Mouse (Mus musculus): ENCODE measurements around the gene Slc12a9. TPM values are rescaled to one million over a fixed set of nuclear protein-coding genes. Genes with fewer than 3 reads are reported as not detected.

Gene Slc12a9
- polyA plus RNA-seq, 1 experiment from 2014 or later, result 9.7 TPM

- Histone ChIP-seq H3K27ac (ENCODE audit: low read depth) (peak overlapping the region; percentile 77), H3K36me3 (ENCODE audit: insufficient read depth) (no peaks in the 10 kb centered on the region), H3K27me3 (ENCODE audit: insufficient read depth, low read length) (no peaks in the 10 kb centered on the region), H3K4me1 (ENCODE audit: insufficient read depth) (peaks cover 26% of the 10 kb centered on the region; the same call in 1 of the 2 replicates), H3K4me2 (0 out of 2 replicates have a peak overlapping the region, but pooled peaks have one; percentile 15), H3K9ac (no peak overlapping the region), H3K9me3 (ENCODE audit: low read depth, low read length) (no peaks in the 10 kb centered on the region), H3K4me3 (ENCODE audit: low read depth, low read length) (no peak overlapping the region)
- DNase-seq, result no peak
- WGBS, result 52% methylated on average over 4 of the region's 4 CpGs
- ATAC-seq (ENCODE audit: insufficient read depth), result no peak
- TF ChIP-seq CTCF (IDR thresholded peaks at IDR 0.05; ENCODE audit: low read depth), result no peak
Observed at GRCm38 (mm10) chr5:137346983-137347382, 13.6 kb upstream of the Slc12a9 start.

GRCm38 (mm10) chr5:137346388-137346787 is 13.0 kb upstream of the Slc12a9 start:
- Histone ChIP-seq H3K4me1 (ENCODE audit: insufficient read depth) (peaks cover 26% of the 10 kb centered on the region; the same call in 1 of the 2 replicates), H3K4me3 (ENCODE audit: low read depth, low read length) (no peak overlapping the region), H3K4me2 (peak overlapping the region; percentile 50), H3K27me3 (ENCODE audit: insufficient read depth, low read length) (no peaks in the 10 kb centered on the region), H3K27ac (ENCODE audit: low read depth) (peak overlapping the region; percentile 77), H3K36me3 (ENCODE audit: insufficient read depth) (no peaks in the 10 kb centered on the region), H3K9ac (no peak overlapping the region; the same call in 1 of the 2 replicates), H3K9me3 (ENCODE audit: low read depth, low read length) (no peaks in the 10 kb centered on the region)
- ATAC-seq (ENCODE audit: insufficient read depth) (no peak), DNase-seq (peak; percentile 27)
- 22% methylated on average over 1 of the region's 1 CpGs for WGBS
- TF ChIP-seq CTCF (IDR thresholded peaks at IDR 0.05; ENCODE audit: low read depth), result no peak

DNA sequence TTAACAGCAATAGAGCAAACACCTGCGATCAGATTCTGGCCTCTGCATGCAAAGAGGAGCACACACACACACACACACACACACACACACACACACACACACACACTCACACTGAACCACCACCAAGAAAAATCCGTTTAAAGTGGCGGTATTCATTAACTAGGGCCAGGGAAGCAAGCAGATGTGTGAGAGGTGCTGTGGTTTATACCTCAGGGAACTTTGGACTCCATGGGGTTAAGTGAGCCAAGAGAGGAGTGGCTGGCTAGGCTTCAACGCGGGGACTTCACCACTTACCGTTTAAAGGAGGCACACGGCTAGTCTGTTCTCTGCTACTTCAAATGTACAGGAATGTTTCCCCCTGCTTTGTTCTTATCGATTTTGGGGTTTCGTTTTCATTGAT is 12.4 kb upstream of the Slc12a9 start:
- DNase-seq (peak; percentile 77), ATAC-seq (ENCODE audit: insufficient read depth) (no peak)
- WGBS, result 8% methylated on average over 9 of the region's 9 CpGs
- no peaks in the 10 kb centered on the region for H3K27me3 ChIP-seq (ENCODE audit: insufficient read depth, low read length)
- H3K36me3 ChIP-seq (ENCODE audit: insufficient read depth), result no peaks in the 10 kb centered on the region
- peak overlapping the region; percentile 81; the same call in 1 of the 2 replicates for H3K27ac ChIP-seq (ENCODE audit: low read depth)
- H3K9me3 ChIP-seq (ENCODE audit: low read depth, low read length), result no peaks in the 10 kb centered on the region
- peak overlapping the region; percentile 38 for H3K9ac ChIP-seq
- peaks cover 26% of the 10 kb centered on the region; the same call in 1 of the 2 replicates for H3K4me1 ChIP-seq (ENCODE audit: insufficient read depth)
- TF ChIP-seq CTCF (IDR thresholded peaks at IDR 0.05; ENCODE audit: low read depth), result no peak
- H3K4me2 ChIP-seq, result peak overlapping the region; percentile 50
- no peak overlapping the region for H3K4me3 ChIP-seq (ENCODE audit: low read depth, low read length)

DNA sequence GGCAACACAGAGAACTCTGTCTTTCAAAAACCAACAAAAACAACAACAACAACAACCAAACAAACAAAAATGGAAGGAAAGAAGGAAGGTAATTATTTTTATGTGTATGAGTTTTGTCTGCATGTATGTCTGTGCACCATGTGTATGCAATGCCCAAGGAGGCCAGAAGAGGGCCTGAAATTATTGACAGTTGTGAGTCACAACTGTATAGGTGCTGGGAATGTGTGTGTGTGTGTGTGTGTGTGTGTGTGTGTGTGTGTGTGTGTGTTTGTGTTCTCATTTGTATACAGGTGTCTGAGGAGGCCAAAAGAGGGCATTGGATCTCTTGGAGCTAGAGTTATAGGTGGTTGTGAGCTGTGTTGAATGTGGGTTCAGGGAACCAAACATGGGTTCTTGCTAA is 10.5 kb upstream of the Slc12a9 start:
- Histone ChIP-seq H3K4me2 (no peak overlapping the region), H3K27ac (ENCODE audit: low read depth) (no peak overlapping the region), H3K9me3 (ENCODE audit: low read depth, low read length) (no peaks in the 10 kb centered on the region), H3K4me3 (ENCODE audit: low read depth, low read length) (no peak overlapping the region), H3K27me3 (ENCODE audit: insufficient read depth, low read length) (no peaks in the 10 kb centered on the region), H3K36me3 (ENCODE audit: insufficient read depth) (no peaks in the 10 kb centered on the region), H3K9ac (no peak overlapping the region), H3K4me1 (ENCODE audit: insufficient read depth) (peaks cover 36% of the 10 kb centered on the region)
- peak; percentile 37 for TF ChIP-seq CTCF (IDR thresholded peaks at IDR 0.05; ENCODE audit: low read depth)
- ATAC-seq (ENCODE audit: insufficient read depth), result no peak
- no peak for DNase-seq

DNA sequence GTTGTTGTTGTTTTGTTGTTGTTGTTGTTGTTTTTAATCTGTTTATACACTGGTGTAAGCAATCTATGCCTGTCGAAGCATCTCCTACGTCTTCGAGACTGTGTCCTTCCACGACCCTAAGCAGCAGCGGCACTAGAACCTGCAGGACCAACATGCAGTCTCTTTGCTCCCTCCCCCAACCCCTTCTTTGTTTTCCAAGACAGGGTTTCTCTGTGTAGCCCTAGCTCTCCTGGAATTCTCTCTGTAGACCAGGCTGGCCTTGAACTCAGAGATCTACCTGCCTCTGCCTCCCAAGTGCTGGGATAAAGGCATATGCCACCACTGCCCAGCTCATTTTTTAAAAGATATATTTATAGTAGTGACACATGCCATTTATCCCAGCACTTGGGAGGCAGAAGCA is 10.0 kb upstream of the Slc12a9 start:
- Histone ChIP-seq H3K9ac (no peak overlapping the region), H3K4me2 (no peak overlapping the region), H3K27ac (ENCODE audit: low read depth) (0 out of 2 replicates have a peak overlapping the region, but pooled peaks have one; percentile 54), H3K4me3 (ENCODE audit: low read depth, low read length) (no peak overlapping the region), H3K4me1 (ENCODE audit: insufficient read depth) (peaks cover 36% of the 10 kb centered on the region), H3K9me3 (ENCODE audit: low read depth, low read length) (no peaks in the 10 kb centered on the region), H3K27me3 (ENCODE audit: insufficient read depth, low read length) (no peaks in the 10 kb centered on the region), H3K36me3 (ENCODE audit: insufficient read depth) (no peaks in the 10 kb centered on the region)
- no peak for ATAC-seq (ENCODE audit: insufficient read depth)
- no peak for TF ChIP-seq CTCF (IDR thresholded peaks at IDR 0.05; ENCODE audit: low read depth)
- WGBS, result 86% methylated on average over 5 of the region's 5 CpGs
- DNase-seq, result no peak

- no peak overlapping the region for H3K4me3 ChIP-seq (ENCODE audit: low read depth, low read length)
- no peak for ATAC-seq (ENCODE audit: insufficient read depth)
- H3K36me3 ChIP-seq (ENCODE audit: insufficient read depth), result no peaks in the 10 kb centered on the region
- no peaks in the 10 kb centered on the region for H3K9me3 ChIP-seq (ENCODE audit: low read depth, low read length)
- peak overlapping the region; percentile 64; the same call in 1 of the 2 replicates for H3K27ac ChIP-seq (ENCODE audit: low read depth)
- WGBS, result 33% methylated on average over 7 of the region's 7 CpGs
- DNase-seq, result peak; percentile 80
- no peak for TF ChIP-seq CTCF (IDR thresholded peaks at IDR 0.05; ENCODE audit: low read depth)
- no peak overlapping the region for H3K9ac ChIP-seq
- no peaks in the 10 kb centered on the region for H3K27me3 ChIP-seq (ENCODE audit: insufficient read depth, low read length)
- no peak overlapping the region for H3K4me2 ChIP-seq
- peaks cover 27% of the 10 kb centered on the region for H3K4me1 ChIP-seq (ENCODE audit: insufficient read depth)
Observed at GRCm38 (mm10) chr5:137342407-137343012, 9.1 kb upstream of the Slc12a9 start.

- ATAC-seq (ENCODE audit: insufficient read depth), result no peak
Observed at GRCm38 (mm10) chr5:137340222-137340621, 6.8 kb upstream of the Slc12a9 start.

More at GRCm38 (mm10) chr5:137340222-137340621, 6.8 kb upstream of the Slc12a9 start:
- Histone ChIP-seq H3K4me2 (peak overlapping the region; percentile 86), H3K27ac (ENCODE audit: low read depth) (peak overlapping the region; percentile 89), H3K4me1 (ENCODE audit: insufficient read depth) (peaks cover 13% of the 10 kb centered on the region), H3K4me3 (ENCODE audit: low read depth, low read length) (no peak overlapping the region; the same call in 1 of the 2 replicates), H3K9me3 (ENCODE audit: low read depth, low read length) (no peaks in the 10 kb centered on the region), H3K36me3 (ENCODE audit: insufficient read depth) (no peaks in the 10 kb centered on the region), H3K9ac (no peak overlapping the region), H3K27me3 (ENCODE audit: insufficient read depth, low read length) (no peaks in the 10 kb centered on the region)
- WGBS, result 70% methylated on average over 6 of the region's 6 CpGs
- DNase-seq, result no peak
- TF ChIP-seq CTCF (IDR thresholded peaks at IDR 0.05; ENCODE audit: low read depth), result no peak
